Mouse (Mus musculus): ENCODE measurements around the gene Rph3a.

- peak; percentile 29 to 56 (median 51); a peak in 5 of 6 replicates for TF ChIP-seq CTCF (IDR thresholded peaks at IDR 0.05 in 2 of 3, conservative IDR thresholded peaks at IDR 0.05 in 1 of 3; ENCODE audit: control insufficient read depth in 1 of 3, insufficient read depth in 1 of 3, low read depth in 2 of 3, low read length in 3 of 3, poor library complexity in 1 of 3, severe bottlenecking in 1 of 3)
- TF ChIP-seq SIN3A (IDR thresholded peaks at IDR 0.05; ENCODE audit: low read length) = no peak
- TF ChIP-seq KAT2A (conservative IDR thresholded peaks at IDR 0.05; ENCODE audit: low read depth, low read length) = no peak
- no peak for TF ChIP-seq POLR2A (IDR thresholded peaks at IDR 0.05; ENCODE audit: control insufficient read depth in 1 of 2, insufficient read depth in 1 of 2, low read depth in 1 of 2, low read length in 2 of 2, poor library complexity in 1 of 2)
- TF ChIP-seq ETS1 (IDR thresholded peaks at IDR 0.05; ENCODE audit: low read depth, low read length) = no peak
- no peak for TF ChIP-seq ZNF384 (IDR thresholded peaks at IDR 0.05; ENCODE audit: low read depth, low read length)
- TF ChIP-seq EP300 (IDR thresholded peaks at IDR 0.05; ENCODE audit: low read depth in 1 of 2, low read length in 2 of 2) = no peak
Measured at GRCm38 (mm10) chr5:120983029-120983428, 26.9 kb downstream of the Rph3a start.

Data from MEL (cell line).